Mouse (Mus musculus): ENCODE measurements around the gene Iqgap3.

DNA sequence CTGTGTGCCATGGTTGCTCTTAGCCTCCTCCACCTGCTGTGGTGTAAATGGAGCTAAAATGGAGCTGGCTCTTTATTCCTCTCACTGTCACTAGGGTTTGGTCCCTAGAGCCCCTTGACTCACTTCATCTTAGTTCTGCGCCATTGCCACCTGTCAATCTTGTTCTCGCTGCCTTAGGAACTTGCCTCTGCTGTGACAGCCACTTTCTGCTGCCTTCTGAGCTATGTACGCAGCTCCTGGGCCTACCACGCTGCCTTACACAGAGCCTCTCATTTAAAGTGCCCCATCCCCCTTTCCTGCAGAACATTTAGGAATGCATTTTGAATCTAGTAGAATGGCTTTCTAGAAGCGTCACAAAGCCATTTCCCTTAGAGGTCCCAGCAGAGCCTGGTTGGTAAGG is 12.4 kb downstream of the Iqgap3 start:
- TF ChIP-seq POLR2A (IDR thresholded peaks at IDR 0.05; ENCODE audit: borderline replicate concordance, low read depth, low read length) (no peak), CTCF (IDR thresholded peaks at IDR 0.05; ENCODE audit: low read depth, low read length) (no peak)

All from bone marrow macrophage, adult 2 months (primary cell).